Mouse (Mus musculus): ENCODE results near the gene Kcnip1. TPM values are rescaled to one million over a fixed set of nuclear protein-coding genes. Genes with fewer than 3 reads are reported as not detected.

Gene Kcnip1
- polyA plus RNA-seq, 1 experiment from 2014 or later: 61.8 TPM

DNA sequence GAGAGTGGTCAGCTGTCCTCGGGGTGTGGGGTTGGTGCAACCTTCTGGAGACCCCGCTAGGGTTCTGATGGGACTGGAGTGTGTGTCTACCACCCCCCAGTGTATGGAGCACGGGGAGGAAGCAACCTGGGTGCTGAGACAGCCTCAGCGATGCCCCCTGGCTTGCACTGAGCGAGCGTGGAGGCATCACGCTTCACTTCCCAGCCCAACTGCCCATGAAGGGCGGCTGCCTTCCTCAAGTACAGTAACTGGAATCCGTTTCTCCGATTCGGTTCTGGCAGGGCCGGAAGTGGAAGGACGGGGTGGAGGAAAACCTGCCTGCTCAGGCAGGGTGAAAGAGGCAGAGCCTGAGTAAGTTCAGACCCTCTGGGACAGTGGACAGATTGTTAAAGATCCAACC lies 71.5 kb downstream of the Kcnip1 start:
- Histone ChIP-seq H3K4me3 (replicated peaks; ENCODE audit: low read length) (no peak overlapping the region), H3K4me1 (replicated peaks; ENCODE audit: control insufficient read depth, insufficient read depth, low read length) (peaks cover 7% of the 10 kb centered on the region)
- WGBS: 64% methylated on average over 13 of the region's 13 CpGs

DNA sequence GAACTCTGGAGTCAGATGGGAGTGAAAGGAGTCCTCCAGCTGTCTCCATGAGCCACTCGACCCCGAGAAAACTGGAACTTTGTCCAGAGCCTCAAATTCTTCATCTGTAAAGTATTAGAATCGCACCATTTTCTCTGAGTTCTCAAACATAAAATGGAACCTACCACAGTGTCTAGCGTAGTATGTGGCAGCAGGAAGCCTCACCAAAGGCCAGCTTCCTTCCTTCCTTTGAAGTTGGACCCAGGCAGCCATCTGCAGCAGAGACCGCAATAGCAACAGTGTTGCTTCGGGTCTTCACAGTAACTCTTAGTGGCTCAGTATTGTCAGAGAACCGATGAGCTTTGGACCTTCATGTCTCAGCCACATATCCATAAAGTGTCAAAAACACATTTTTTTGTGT lies 73.1 kb downstream of the Kcnip1 start:
- H3K27me3 ChIP-seq (replicated peaks; ENCODE audit: control insufficient read depth, insufficient read depth, low read length): no peaks in the 10 kb centered on the region
- WGBS: 86% methylated on average over 7 of the region's 7 CpGs

More for the DNA sequence above, 71.5 kb downstream of the Kcnip1 start:
- H3K9me3 ChIP-seq (ENCODE audit: control insufficient read depth, low read length): no peaks in the 10 kb centered on the region
- H3K9ac ChIP-seq (replicated peaks; ENCODE audit: low read depth, low read length): no peak overlapping the region
- H3K4me2 ChIP-seq (ENCODE audit: low read length): no peak overlapping the region
- H3K36me3 ChIP-seq (ENCODE audit: control insufficient read depth, insufficient read depth): no peaks in the 10 kb centered on the region
- no peak overlapping the region for H3K27ac ChIP-seq (ENCODE audit: low read length)
- ATAC-seq: no peak
- H3K27me3 ChIP-seq (replicated peaks; ENCODE audit: control insufficient read depth, insufficient read depth, low read length): no peaks in the 10 kb centered on the region

GRCm38 (mm10) chr11:33918424-33918823 lies 74.5 kb downstream of the Kcnip1 start:
- no peaks in the 10 kb centered on the region for H3K4me1 ChIP-seq (replicated peaks; ENCODE audit: control insufficient read depth, insufficient read depth, low read length)
- 33% methylated on average over 2 of the region's 2 CpGs for WGBS
- no peak overlapping the region for H3K27ac ChIP-seq (ENCODE audit: low read length)
- H3K27me3 ChIP-seq (replicated peaks; ENCODE audit: control insufficient read depth, insufficient read depth, low read length): no peaks in the 10 kb centered on the region
- no peak overlapping the region for H3K9ac ChIP-seq (replicated peaks; ENCODE audit: low read depth, low read length)
- H3K4me2 ChIP-seq (ENCODE audit: low read length): no peak overlapping the region
- no peak overlapping the region for H3K4me3 ChIP-seq (replicated peaks; ENCODE audit: low read length)
- H3K9me3 ChIP-seq (ENCODE audit: control insufficient read depth, low read length): no peaks in the 10 kb centered on the region
- no peaks in the 10 kb centered on the region for H3K36me3 ChIP-seq (ENCODE audit: control insufficient read depth, insufficient read depth)
- ATAC-seq: no peak

More for the DNA sequence above, 73.1 kb downstream of the Kcnip1 start:
- Histone ChIP-seq H3K9ac (replicated peaks; ENCODE audit: low read depth, low read length) (no peak overlapping the region), H3K4me2 (ENCODE audit: low read length) (no peak overlapping the region), H3K36me3 (ENCODE audit: control insufficient read depth, insufficient read depth) (no peaks in the 10 kb centered on the region), H3K4me3 (replicated peaks; ENCODE audit: low read length) (no peak overlapping the region), H3K4me1 (replicated peaks; ENCODE audit: control insufficient read depth, insufficient read depth, low read length) (no peaks in the 10 kb centered on the region), H3K27ac (ENCODE audit: low read length) (no peak overlapping the region), H3K9me3 (ENCODE audit: control insufficient read depth, low read length) (no peaks in the 10 kb centered on the region)
- no peak for ATAC-seq

- no peak overlapping the region for H3K9ac ChIP-seq (replicated peaks; ENCODE audit: low read depth, low read length)
- WGBS: 27% methylated on average over 6 of the region's 6 CpGs
- no peaks in the 10 kb centered on the region for H3K27me3 ChIP-seq (replicated peaks; ENCODE audit: control insufficient read depth, insufficient read depth, low read length)
- no peaks in the 10 kb centered on the region for H3K9me3 ChIP-seq (ENCODE audit: control insufficient read depth, low read length)
- no peak overlapping the region for H3K4me3 ChIP-seq (replicated peaks; ENCODE audit: low read length)
- no peak overlapping the region for H3K4me2 ChIP-seq (ENCODE audit: low read length)
- H3K4me1 ChIP-seq (replicated peaks; ENCODE audit: control insufficient read depth, insufficient read depth, low read length): peaks cover under 1% of the 10 kb centered on the region; the same call in 1 of the 2 replicates
- no peaks in the 10 kb centered on the region for H3K36me3 ChIP-seq (ENCODE audit: control insufficient read depth, insufficient read depth)
- peak; percentile 85 for ATAC-seq
- no peak overlapping the region for H3K27ac ChIP-seq (ENCODE audit: low read length)
These were observed 75.4 kb downstream of the Kcnip1 start for GRCm38 (mm10) chr11:33917574-33917973.

- Histone ChIP-seq H3K27me3 (replicated peaks; ENCODE audit: control insufficient read depth, insufficient read depth, low read length) (no peaks in the 10 kb centered on the region), H3K4me3 (replicated peaks; ENCODE audit: low read length) (no peak overlapping the region), H3K27ac (ENCODE audit: low read length) (no peak overlapping the region), H3K4me2 (ENCODE audit: low read length) (no peak overlapping the region), H3K4me1 (replicated peaks; ENCODE audit: control insufficient read depth, insufficient read depth, low read length) (peaks cover 7% of the 10 kb centered on the region), H3K9ac (replicated peaks; ENCODE audit: low read depth, low read length) (no peak overlapping the region), H3K36me3 (ENCODE audit: control insufficient read depth, insufficient read depth) (no peaks in the 10 kb centered on the region), H3K9me3 (ENCODE audit: control insufficient read depth, low read length) (no peaks in the 10 kb centered on the region)
- no peak for ATAC-seq
- 49% methylated on average over 12 of the region's 12 CpGs for WGBS
These were observed 78.7 kb downstream of the Kcnip1 start for GRCm38 (mm10) chr11:33914216-33914615.

DNA sequence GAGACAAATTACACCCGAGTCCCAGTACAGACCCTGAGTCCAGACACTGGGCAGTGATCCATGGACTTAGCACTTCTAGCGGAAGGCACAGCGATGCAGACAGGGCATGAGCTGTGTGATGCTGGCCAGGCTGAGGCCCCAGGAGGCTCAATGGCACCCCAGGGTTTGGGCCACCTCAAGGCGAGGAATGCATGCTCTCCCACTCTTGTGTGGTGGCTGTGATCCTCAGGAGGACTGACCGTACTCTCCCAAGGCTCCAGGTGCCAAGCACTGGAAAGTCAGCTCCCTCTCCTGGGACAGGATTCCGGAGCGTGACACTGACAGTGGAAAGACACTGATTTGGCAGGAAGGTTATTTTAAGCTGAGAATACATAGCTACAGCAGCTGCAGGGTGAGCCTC lies 79.9 kb downstream of the Kcnip1 start:
- no peak for ATAC-seq

DNA sequence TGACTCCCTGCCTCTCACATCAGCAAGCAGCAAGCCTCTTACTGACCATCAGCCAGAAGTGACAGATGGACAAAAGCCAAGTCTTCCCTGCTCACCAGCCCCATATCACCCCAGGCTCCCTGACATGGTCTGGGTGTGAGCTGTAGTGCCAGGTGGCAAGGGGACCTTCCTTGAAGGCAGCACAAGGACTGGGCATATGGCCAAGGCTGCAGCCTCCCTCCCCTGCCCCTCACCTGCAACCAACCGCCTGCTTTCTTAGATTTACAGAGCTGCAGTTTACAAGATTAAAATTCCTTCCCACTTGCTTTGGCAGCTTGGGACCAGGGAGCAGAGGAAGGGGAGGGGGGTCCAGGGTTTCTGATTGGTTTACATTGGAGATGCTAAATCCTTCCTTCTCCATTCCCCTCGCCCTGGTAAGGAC lies 80.8 kb downstream of the Kcnip1 start:
- no peak overlapping the region for H3K27ac ChIP-seq (ENCODE audit: low read length)
- peak; percentile 45 for ATAC-seq
- H3K4me1 ChIP-seq (replicated peaks; ENCODE audit: control insufficient read depth, insufficient read depth, low read length): peaks cover 7% of the 10 kb centered on the region
- no peak overlapping the region for H3K4me3 ChIP-seq (replicated peaks; ENCODE audit: low read length)
- H3K36me3 ChIP-seq (ENCODE audit: control insufficient read depth, insufficient read depth): no peaks in the 10 kb centered on the region
- no peak overlapping the region for H3K9ac ChIP-seq (replicated peaks; ENCODE audit: low read depth, low read length)
- no peaks in the 10 kb centered on the region for H3K27me3 ChIP-seq (replicated peaks; ENCODE audit: control insufficient read depth, insufficient read depth, low read length)
- no peaks in the 10 kb centered on the region for H3K9me3 ChIP-seq (ENCODE audit: control insufficient read depth, low read length)
- 7% methylated on average over 2 of the region's 2 CpGs for WGBS
- no peak overlapping the region for H3K4me2 ChIP-seq (ENCODE audit: low read length)

More for the DNA sequence above, 79.9 kb downstream of the Kcnip1 start:
- H3K36me3 ChIP-seq (ENCODE audit: control insufficient read depth, insufficient read depth): no peaks in the 10 kb centered on the region
- no peak overlapping the region for H3K4me2 ChIP-seq (ENCODE audit: low read length)
- no peak overlapping the region for H3K9ac ChIP-seq (replicated peaks; ENCODE audit: low read depth, low read length)
- no peaks in the 10 kb centered on the region for H3K9me3 ChIP-seq (ENCODE audit: control insufficient read depth, low read length)
- H3K4me1 ChIP-seq (replicated peaks; ENCODE audit: control insufficient read depth, insufficient read depth, low read length): peaks cover 7% of the 10 kb centered on the region
- H3K4me3 ChIP-seq (replicated peaks; ENCODE audit: low read length): no peak overlapping the region
- H3K27ac ChIP-seq (ENCODE audit: low read length): no peak overlapping the region
- no peaks in the 10 kb centered on the region for H3K27me3 ChIP-seq (replicated peaks; ENCODE audit: control insufficient read depth, insufficient read depth, low read length)
- WGBS: 78% methylated on average over 7 of the region's 7 CpGs

- H3K4me1 ChIP-seq (replicated peaks; ENCODE audit: control insufficient read depth, insufficient read depth, low read length): peaks cover 7% of the 10 kb centered on the region
- no peak overlapping the region for H3K4me3 ChIP-seq (replicated peaks; ENCODE audit: low read length)
- H3K27ac ChIP-seq (ENCODE audit: low read length): no peak overlapping the region
- H3K9ac ChIP-seq (replicated peaks; ENCODE audit: low read depth, low read length): no peak overlapping the region
- no peak overlapping the region for H3K4me2 ChIP-seq (ENCODE audit: low read length)
- no peak for ATAC-seq
- no peaks in the 10 kb centered on the region for H3K36me3 ChIP-seq (ENCODE audit: control insufficient read depth, insufficient read depth)
- H3K27me3 ChIP-seq (replicated peaks; ENCODE audit: control insufficient read depth, insufficient read depth, low read length): no peaks in the 10 kb centered on the region
- no peaks in the 10 kb centered on the region; the same call in 1 of the 2 replicates for H3K9me3 ChIP-seq (ENCODE audit: control insufficient read depth, low read length)
- 43% methylated on average over 7 of the region's 7 CpGs for WGBS
These were observed 82.0 kb downstream of the Kcnip1 start for GRCm38 (mm10) chr11:33910982-33911381.

GRCm38 (mm10) chr11:33908360-33909175 lies 84.4 kb downstream of the Kcnip1 start:
- no peak overlapping the region for H3K9ac ChIP-seq (replicated peaks; ENCODE audit: low read depth, low read length)
- H3K9me3 ChIP-seq (ENCODE audit: control insufficient read depth, low read length): no peaks in the 10 kb centered on the region; the same call in 1 of the 2 replicates
- H3K4me1 ChIP-seq (replicated peaks; ENCODE audit: control insufficient read depth, insufficient read depth, low read length): peaks cover 7% of the 10 kb centered on the region
- WGBS: 76% methylated on average over 4 of the region's 4 CpGs
- H3K4me2 ChIP-seq (ENCODE audit: low read length): no peak overlapping the region
- no peak for ATAC-seq
- no peak overlapping the region for H3K27ac ChIP-seq (ENCODE audit: low read length)
- H3K4me3 ChIP-seq (replicated peaks; ENCODE audit: low read length): no peak overlapping the region
- no peaks in the 10 kb centered on the region for H3K36me3 ChIP-seq (ENCODE audit: control insufficient read depth, insufficient read depth)
- H3K27me3 ChIP-seq (replicated peaks; ENCODE audit: control insufficient read depth, insufficient read depth, low read length): no peaks in the 10 kb centered on the region
